Mouse (Mus musculus) c-Kit-positive CD71-positive TER-119-negative erythroid progenitor cells, embryonic 14.5 days (primary cell): ENCODE data around the gene Dtd1.

ENCODE experiments used
- DNase-seq: peaks from one replicate; pipeline ENCODE4 v3.0.0-alpha.2; 2013; ENCODE audit warnings: low read depth

Dtd1 gene

DNA sequence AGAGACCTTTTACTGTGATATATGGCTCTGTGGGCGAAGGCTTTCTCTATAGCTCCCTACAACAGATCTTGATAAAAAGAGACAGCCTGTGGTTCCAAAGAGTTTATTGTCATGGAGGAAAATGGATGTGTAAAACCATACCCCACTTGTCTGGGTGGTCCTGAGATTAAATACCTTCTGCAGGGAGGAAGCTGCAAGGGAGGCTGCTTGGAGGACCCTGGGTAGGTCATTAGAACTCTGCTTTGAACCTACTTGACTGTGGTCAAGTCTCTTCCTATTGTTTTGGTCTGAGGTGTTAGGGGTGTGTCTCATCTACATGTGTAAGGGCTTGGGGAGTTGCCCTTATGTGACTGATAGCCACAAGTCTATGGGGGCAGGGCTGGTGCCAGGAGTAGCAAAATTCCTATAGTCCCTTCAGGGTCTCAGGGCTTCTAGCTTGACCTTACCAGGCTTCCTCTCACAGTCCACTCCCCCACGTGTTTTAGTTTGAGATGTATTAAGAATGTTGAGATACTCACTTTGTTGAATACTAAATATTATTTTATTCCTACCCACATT is 115.6 kb downstream of the Dtd1 start:
- DNase-seq: no peak

DNA sequence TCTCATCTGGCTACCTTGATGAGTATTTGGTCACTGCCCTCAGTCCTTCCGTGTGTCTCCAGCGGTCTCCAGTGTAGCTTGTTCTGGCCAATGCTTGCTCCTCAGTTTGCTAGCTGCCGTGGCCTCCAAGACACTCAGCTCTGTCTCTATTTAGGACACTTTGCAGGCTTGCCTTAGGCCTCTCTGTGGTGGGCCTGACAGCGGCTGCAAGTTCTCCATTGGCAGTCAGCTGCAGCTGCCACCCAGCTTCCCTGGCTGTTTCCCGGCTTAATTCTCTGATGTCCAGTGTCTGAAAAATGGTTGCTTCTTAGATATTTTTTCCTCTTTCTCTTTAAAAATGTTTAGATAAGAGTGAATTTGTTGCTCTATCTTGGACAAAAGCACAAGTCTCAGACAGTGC is 116.6 kb downstream of the Dtd1 start:
- no peak for DNase-seq

DNA sequence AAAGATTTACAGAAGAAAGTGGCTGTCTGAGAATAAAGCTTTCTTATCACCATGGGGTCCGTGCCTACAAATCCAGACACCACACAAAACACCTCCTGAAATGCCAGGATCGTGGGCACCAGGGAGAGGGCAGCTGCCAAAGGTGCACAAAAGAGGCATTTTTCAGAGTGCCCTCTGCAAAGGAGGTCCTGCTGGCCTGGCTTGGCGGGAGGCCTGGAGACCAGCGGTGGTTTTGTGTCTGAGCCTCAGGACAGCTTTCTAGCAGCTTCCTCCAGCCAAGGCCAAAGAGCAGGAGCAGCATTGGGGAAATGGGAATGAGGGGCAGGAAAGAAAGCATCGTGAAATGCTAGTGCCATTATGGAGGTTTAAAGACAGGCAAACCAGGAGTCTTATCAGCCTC is 118.6 kb downstream of the Dtd1 start:
- no peak for DNase-seq

DNA sequence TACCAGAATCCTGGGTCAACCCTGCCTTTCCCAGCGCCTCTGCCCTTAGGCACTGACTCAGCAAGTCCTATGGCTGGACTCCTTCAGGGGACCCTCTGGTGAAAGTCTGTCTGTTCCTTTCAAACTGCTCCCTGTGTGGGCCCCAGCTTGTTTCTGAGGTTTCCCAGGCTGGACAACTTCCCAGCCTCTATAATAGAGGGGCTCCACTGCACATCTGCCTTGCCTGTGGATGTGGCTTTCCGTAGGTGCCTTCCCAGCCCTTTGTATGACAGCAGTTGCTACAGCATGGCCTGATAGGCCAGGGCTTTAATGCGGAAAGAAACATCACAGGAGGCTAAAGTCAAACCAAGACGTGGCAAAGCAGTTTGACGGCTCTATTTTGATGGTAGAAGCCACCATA is 119.6 kb downstream of the Dtd1 start:
- DNase-seq: no peak

DNA sequence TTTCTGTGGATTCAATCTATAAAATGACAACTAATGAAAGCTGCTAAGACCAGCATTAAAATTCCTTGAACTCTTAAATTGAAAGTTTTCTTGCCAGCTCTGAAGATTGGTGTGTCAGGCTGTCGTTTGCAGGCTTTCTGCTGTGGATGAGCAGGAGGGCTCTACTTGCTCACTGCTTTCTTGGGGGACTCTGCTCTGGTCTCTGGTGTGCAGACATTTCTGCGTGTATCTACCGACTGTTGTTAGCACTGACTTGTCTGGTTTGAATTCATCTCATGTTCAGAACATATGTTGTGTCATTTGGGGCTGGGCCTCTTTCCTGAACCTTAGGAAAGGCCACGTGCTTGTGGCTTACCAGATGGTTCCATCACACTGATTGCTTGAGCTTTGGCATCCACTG is 120.0 kb downstream of the Dtd1 start:
- no peak for DNase-seq

DNA sequence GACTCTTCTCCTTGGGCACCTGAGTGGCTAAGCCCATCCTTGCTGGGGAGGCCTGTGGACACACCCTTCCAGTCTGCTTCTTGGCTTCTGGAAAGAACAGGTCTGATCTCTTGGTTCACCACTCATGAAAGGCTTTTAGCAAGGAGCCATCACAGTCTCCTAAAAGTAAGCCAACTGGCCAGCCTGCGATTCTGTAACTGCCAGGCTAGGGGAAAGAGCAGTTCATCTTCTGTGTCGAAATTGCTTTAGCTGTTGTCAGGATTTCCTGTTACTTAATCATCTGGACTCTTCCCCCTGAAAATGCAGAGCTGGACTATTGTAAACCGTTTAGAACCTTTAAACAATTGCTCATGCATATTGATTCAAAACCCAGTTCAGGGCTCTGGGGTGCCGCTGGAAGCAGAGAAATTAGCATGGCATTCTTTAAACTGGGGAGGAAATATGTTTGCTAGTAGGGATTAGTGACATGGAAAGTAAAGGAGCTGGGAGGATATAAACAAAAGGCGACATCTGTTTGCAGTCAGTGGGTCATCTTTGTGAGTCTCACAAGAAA is 120.8 kb downstream of the Dtd1 start:
- no peak for DNase-seq

DNA sequence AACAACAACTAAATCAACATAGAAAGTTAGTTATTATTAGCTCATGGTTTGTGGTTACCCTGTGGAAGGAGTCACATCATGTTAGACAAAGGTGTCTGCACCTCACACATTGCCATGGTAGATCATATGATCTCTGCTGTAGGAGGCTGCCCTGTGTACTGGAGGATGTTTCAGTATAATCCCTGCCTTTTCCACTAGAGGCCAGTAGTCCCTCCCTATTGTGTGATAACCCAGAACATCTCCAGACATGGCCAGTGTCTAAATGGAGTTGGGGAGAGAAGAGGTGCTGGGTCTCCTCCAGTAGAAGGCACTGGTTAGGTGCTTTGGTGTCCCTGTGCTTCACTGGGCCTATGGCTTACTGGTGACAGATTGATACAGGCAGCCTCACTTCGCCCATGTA is 125.0 kb downstream of the Dtd1 start:
- no peak for DNase-seq

DNA sequence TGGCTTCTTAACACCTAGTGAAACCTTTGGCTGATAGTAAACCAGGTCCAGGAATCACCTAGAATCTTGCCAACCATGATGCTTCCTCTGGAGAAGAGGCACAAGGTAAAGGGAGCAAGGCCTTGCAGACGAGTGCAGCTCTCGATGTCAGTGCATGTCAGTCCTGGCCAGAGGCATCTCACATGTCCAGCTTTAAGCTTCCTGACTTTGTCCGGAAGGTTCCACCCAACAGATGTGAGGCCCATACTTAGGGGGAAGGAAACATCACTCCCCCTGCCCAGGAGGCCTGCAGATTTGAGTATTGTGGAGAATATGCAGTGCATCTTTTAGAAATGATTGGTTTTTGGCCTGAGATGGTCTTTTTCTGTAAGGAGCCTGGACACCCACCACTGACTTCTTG is 127.4 kb downstream of the Dtd1 start:
- DNase-seq: no peak

DNA sequence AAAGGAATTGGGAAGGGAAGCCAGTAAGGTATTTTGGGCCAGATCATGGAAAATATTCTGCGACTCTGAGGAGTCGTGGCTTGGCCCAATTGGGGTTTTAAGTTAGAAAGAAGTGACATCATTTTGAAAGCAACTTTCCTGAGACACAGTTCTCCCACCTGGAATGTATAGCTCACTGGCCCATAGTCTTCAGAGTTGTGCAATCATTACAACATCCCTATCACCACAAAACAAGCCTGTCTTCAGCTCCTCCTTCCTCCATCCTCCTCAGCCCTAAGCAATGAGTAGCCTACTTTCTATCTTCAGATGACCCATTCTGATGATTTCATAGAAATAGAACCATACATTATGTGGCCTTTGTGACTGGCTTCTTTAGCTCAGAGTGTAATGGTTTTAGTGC is 130.1 kb downstream of the Dtd1 start:
- DNase-seq: no peak

DNA sequence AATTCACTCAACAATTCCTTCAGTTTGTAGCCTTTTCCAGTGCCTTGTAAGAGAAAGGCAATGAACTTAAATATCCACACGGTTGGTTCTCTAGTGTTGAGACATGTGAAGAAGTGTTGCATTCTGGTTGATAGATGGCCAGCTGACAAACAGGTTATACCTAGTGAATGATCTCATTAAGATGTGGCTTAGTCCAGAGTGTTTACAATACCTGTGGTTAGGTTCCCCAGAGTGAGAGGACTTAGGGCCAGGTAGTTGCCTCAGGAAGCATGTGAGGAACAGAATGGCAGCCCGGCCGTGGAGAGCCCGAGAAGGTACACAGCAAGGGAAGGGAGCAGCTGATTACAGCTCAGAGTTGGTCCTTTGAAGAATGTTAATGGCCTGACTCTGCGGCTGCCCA is 138.5 kb downstream of the Dtd1 start:
- no peak for DNase-seq

DNA sequence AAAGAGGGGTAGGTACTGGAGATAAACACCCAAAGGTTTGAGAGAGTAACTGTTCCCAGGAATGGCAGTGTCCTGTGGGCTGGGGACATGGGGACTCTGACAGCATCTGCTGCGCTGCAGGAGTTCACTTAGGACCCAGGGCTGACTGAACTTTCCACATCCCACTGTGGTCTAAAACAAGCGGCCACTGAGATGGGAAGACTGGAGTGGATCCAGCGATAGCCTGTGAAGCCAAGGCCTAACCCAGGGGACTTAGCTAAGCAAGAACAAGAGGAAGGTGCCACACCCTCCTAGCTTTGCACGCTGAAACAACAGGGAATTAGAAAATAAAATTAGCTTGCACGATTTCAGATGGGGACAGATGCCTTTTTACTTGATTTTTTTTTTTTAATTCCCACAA is 138.9 kb downstream of the Dtd1 start:
- no peak for DNase-seq

DNA sequence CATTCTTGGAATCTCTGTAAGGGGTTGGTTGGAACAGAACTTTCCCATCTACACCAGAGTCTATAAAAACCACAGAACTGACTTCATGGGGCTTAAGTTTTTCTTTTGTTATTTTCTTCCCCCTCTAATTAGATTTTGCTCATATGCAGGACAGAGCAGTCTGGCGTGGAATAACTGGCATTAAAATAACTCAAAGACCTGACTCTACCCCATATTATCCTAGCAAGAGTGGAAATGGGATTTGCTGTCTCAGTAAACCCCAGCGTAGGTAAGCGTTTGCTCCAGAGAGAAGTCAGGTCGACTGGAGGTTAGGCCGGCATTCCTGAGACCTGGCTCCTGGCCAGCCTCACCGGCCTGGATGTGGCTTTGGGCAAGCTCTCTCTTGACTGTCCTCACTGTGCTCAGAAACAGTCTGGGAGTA is 140.9 kb downstream of the Dtd1 start:
- no peak for DNase-seq

DNA sequence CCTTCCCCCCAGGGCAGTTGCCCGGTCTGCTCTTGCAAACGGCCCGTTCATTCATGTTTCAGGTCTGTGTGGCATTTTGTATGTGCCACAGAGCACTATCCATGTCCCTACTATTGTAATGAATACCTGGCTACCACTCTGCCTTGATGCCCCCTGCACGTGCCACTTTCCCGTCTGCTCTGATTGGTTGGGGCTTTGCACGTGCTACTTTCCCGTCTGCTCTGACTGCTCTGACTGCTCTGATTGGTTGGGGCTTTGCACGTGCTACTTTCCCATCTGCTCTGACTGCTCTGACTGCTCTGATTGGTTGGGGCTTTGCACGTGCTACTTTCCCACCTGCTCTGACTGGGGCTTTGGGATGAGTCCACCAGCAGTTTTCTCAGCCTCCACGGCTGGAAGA is 142.3 kb downstream of the Dtd1 start:
- DNase-seq: no peak

DNA sequence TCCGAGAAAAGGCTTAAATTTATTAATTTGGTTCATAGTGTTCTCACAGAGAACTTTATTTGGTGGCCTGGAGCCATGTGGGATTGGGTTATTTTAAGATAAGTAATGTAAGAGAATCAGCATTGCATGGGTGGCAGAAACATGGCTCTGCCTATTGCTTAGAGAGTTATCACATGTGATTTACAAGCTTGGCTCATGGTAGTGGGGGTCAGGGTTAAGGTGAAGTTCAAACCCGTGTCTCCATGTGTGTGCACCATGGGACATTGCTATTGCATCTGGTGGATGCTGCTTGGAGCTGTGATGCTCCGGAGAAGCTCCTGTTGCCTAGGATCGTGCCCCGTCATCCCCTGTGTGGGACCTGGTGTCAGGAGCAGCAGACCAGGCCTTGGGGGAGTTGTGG is 143.6 kb downstream of the Dtd1 start:
- DNase-seq: no peak

DNA sequence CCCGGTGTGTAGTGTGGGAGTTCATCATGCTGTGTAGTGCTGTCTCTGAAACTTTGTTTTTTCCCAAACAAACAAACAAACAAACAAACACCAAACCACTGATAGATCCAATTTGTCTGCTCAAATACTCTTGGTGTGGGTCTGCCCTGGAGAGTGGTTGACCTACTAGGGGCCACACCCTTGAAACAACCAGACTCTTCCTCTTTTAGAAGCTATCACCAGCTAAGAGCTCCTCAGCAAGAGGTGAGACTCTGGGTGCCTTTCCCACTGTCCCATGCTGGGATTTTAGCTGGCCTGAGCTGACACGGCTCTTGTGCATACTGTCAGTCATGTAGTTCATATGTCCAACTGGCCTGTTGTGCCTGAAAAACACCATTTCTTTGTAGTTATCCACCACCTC is 145.6 kb downstream of the Dtd1 start:
- DNase-seq: no peak

DNA sequence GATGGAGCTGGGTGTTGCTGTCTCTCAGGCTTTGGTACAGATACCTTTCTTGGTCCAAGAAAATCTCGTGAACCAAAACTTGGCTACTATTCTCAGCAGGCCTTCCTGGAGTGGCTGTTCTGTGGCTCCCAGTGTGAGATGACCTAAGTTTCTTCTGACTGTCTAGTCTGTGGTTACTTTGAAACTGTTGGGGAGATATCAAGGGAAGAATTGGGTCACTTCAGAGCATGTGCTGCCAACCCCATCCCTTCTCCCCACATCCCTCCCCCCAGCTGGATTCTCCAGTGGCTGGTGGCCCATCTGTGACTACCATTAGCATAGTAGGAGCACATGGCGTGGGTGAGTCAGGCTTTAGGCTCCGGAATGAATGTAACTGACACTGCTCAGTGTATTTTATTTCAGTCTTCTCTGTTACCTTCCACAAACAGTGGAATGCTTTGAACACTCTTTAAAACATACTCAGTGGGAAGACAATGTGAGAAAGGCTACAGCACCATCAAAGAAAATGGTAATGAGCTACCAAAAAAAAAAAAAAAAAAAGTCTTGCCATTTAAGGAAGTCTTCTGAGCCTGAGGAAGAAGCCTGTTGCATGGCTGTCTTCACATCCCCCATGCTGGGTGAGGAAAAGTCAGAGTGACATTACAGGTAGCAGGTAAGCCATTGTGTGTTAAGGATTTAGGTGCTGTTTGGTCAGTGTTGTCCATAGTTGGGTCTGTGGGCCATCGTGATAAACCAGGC is 146.5 kb downstream of the Dtd1 start:
- DNase-seq: no peak

DNA sequence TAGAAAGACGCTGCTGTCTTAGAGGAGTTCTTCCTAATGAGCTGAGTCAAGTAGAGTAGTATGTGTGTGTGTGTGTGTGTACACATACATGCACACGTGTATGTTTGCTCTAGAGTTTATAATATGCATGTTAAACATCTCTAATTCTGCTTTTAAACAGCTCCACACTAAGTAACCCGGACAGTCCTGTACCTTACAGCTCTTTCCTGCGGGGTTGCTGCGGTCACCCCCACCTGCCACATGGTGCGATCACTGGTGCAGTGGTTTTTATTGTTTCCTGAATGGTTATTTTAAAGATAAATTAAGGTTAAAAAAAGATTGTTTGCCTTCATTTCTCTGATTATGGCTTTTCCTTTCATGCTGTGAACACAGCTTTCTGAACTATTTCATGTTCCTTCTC is 153.9 kb downstream of the Dtd1 start:
- DNase-seq: no peak

DNA sequence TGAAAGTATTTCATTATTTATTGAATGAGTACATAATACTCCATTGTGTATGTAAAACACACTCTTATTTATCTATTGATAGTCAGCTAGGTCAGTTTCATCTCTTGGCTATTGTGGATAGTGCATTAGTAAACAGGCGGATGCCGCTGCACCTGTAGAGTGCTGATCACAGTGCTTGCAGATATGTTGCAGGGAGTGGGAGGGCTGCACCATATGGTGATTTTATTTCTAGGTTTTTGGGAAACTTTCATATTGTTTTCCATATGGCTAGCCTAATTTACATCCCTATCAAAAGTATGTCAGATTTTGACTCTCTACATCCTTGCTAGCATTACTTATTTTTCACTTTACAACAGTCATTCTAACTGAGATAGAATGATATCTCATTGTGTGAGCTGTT is 155.3 kb downstream of the Dtd1 start:
- no peak for DNase-seq

DNA sequence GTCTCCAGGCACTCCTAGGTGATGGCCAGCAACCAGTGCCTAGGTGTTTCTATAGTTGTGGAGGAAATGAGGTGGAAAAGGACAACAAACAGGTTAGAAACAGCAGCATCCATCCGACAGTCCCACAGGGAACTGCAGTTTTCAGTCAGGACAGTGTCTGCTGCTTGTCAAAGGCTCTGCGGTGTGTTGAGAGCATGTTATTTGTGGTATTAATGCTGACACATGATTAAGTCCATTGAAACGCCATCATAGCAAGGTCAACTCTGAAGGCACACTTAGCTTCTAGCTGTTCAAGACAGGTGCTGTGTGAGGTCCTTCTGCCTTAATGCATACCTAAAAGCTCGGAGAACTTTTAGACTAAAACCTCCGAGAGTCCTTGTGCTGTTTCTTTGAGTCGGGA is 161.0 kb downstream of the Dtd1 start:
- no peak for DNase-seq

DNA sequence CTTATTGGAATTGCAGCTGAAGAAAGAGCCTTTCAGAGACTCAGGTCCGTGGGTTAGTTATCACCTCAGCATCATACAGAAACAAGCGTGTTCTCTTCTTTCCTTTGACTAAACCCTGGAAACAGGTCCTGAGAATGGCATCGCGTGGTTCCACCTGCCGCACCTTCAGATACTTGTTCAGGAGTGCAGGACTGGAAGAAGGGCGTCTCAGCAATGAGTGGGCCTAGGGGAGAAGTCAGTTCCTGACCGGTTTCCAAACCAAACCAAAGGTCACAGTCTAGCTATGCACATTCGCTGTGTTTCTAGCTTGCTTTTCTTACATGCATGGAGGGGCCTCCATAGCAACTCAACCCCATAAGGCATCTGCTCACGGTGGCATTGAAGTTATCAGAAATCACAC is 164.0 kb downstream of the Dtd1 start:
- no peak for DNase-seq

DNA sequence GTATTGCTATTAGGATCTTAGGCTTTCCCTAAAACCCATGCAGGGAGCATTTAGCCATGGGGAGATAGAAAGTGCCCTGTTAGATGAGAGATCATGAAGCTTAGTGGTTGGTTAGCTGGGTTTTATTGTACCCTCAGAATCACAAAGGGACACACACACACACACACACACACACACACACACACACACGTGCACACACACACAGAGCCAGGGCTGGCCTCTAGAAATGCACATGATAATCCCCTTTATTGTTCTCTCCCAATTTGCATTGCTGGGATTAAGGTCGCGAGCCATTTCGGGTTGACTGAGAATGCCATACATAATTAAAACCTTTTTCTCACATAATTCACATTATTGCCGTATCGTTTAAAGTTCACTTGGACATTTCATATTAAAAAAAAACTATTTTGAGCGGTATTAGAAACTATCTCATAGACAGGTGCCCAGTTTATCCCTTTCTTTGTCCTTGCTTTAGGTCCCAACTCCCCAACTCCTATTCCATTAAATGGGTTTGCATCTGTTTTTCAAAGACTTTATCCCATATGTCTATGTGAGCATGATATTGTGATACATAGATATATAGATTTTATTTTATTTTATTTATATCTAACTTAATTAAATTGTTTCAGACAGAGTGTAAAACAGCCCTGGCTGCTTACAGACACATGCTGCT is 164.6 kb downstream of the Dtd1 start:
- DNase-seq: no peak

DNA sequence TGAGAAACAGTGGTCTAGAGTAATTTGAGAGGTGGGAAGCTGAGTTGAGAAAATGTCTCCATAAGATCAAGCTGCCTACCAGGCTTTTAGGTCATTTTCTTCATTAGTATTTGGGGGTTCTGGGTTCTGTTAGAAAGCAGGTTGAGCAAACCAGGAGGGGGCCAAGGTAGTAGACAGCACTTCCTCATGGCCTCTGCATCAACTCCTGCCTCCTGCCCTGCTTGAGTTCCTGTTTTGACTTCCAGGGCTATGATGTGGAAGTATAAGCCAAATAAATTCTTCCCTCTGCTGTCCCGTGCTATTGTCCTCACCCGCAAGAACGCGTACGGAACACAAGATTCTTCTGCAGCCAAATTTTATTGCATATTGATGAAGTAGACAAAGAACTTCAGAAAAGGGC is 165.5 kb downstream of the Dtd1 start:
- DNase-seq: no peak

DNA sequence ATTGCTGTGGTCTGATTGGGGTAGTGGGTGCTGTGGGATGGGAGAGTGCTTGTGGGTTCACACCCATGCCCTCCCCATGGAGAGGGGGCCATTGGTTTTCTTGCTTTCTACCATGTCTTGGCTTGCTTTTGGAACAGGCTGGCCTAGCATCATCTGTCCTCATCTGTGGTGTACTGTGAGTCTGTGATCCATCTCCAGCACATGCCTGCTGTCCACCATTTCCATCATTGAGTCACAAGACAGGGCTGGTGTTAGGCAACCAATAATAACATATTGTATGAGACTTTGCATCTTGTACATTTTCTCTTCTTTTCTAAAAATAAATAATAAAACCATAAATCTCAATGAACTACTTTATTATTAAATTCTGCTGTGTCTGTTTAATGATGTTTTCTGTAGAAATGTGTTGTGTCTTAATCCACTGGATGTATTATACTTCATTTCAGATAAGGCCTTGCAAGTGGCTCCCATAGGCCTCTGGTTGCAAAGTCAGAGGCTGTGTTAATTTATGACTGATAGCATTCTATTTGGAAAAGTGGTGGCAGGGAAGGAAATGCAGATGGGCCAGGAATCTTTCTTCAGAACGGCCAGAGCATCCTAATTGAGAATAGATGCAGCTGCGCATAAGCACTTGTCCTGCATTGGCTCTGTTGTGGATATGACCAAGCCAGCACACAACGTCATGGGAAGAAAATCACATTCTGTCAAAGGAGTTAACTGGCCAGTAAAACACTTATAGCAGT is 168.8 kb downstream of the Dtd1 start:
- DNase-seq: no peak
